22 mouse cellular contexts compared by ENCODE assay signal in genomic region chr10:35328319-35328862, GRCm38 (mm10).
A peak's percentile ranks its signal among the peaks of the same experiment; 100 is the strongest.
DNase-seq lines count a peak whose midpoint lies in the region; ATAC-seq and TF ChIP-seq lines count a peak whose summit lies in the region.
"Had no signal": no experiment of that assay in that cellular context is flagged by ENCODE, and none has a peak within 500 bp of the region (broad histone marks: within the 10 kb centered on the region; RNA-seq: fewer than 3 reads in every experiment).

No protein-coding gene starts in this region.

- ATAC-seq in embryonic facial prominence, embryonic 11.5 days (replicated peaks; ENCODE audit: insufficient number of reproducible peaks, low FRiP score, low TSS enrichment, low read depth) = no peak
- no peak for ATAC-seq in limb, embryonic 14.5 days (ENCODE audit: low FRiP score, low read depth)
- peak; percentile 52; the same call in 1 of the 2 replicates for ATAC-seq in lung, embryonic 16.5 days (ENCODE audit: low read depth)
- ATAC-seq: activated CD4-positive, CD25-positive, alpha-beta regulatory T cell, adult 4 months; forebrain, embryonic 14.5 days; hindbrain, embryonic 16.5 days; Patski had no signal

- no peaks in the 10 kb centered on the region for H3K36me3 ChIP-seq in embryonic facial prominence, embryonic 11.5 days (replicated peaks; ENCODE audit: control insufficient read depth, insufficient read depth, low read depth, low read length)
- H3K36me3 ChIP-seq in embryonic facial prominence, embryonic 10.5 days (replicated peaks) = no peaks in the 10 kb centered on the region
- no peaks in the 10 kb centered on the region for H3K36me3 ChIP-seq in limb, embryonic 14.5 days (ENCODE audit: control insufficient read depth, insufficient read depth, low read length)
- H3K36me3 ChIP-seq in limb, embryonic 10.5 days = no peaks in the 10 kb centered on the region
- no peaks in the 10 kb centered on the region for H3K36me3 ChIP-seq in lung, embryonic 16.5 days (ENCODE audit: control insufficient read depth, insufficient read depth, low read length)
- H3K36me3 ChIP-seq: embryonic facial prominence, embryonic 15.5 days; forebrain, embryonic 10.5 days; heart, embryonic 12.5 days; hindbrain, embryonic 10.5 days had no signal

- H3K4me3 ChIP-seq in embryonic facial prominence, embryonic 11.5 days (ENCODE audit: low read depth, low read length) = no peak overlapping the region
- no peak overlapping the region for H3K4me3 ChIP-seq in embryonic facial prominence, embryonic 10.5 days
- H3K4me3 ChIP-seq in limb, embryonic 14.5 days (replicated peaks; ENCODE audit: low read length) = no peak overlapping the region
- no peak overlapping the region for H3K4me3 ChIP-seq in limb, embryonic 10.5 days
- H3K4me3 ChIP-seq in lung, embryonic 16.5 days (ENCODE audit: low read length) = no peak overlapping the region
- H3K4me3 ChIP-seq in lung, adult 2 months (replicated peaks; ENCODE audit: extremely low read depth, low read depth, low read length) = no peak overlapping the region
- H3K4me3 ChIP-seq: embryonic facial prominence, embryonic 15.5 days; erythroblast, embryonic 14.5 days; forebrain, embryonic 10.5 days; gastrocnemius, adult 2 months; heart, embryonic 12.5 days; hindbrain, embryonic 10.5 days had no signal

- DNase-seq in embryonic facial prominence, embryonic 11.5 days (ENCODE audit: low spot score) = peak; percentile 77
- no peak for DNase-seq in embryonic facial prominence, embryonic 10.5 days (ENCODE audit: low spot score)
- peak; percentile 44 for DNase-seq in limb, embryonic 14.5 days (ENCODE audit: low spot score)
- DNase-seq in limb, embryonic 10.5 days (ENCODE audit: low spot score) = no peak
- no peak for DNase-seq in lung, adult 2 months
- DNase-seq: adrenal gland, postnatal 14 days; cerebellum, adult 11-12 months; cerebellum, adult 9-10 months; cerebellum, postnatal 25 days; gastrocnemius, adult 2 months; gastrocnemius, postnatal 25 days had no signal

- H3K9me3 ChIP-seq in embryonic facial prominence, embryonic 11.5 days (replicated peaks; ENCODE audit: control insufficient read depth, low read length) = no peaks in the 10 kb centered on the region
- H3K9me3 ChIP-seq in embryonic facial prominence, embryonic 10.5 days = no peaks in the 10 kb centered on the region
- no peaks in the 10 kb centered on the region for H3K9me3 ChIP-seq in limb, embryonic 14.5 days (ENCODE audit: control insufficient read depth, low read length)
- H3K9me3 ChIP-seq in limb, embryonic 10.5 days (replicated peaks) = no peaks in the 10 kb centered on the region
- no peaks in the 10 kb centered on the region for H3K9me3 ChIP-seq in lung, embryonic 16.5 days (ENCODE audit: control insufficient read depth, low read length)
- H3K9me3 ChIP-seq: embryonic facial prominence, embryonic 15.5 days; forebrain, embryonic 10.5 days; heart, embryonic 12.5 days; hindbrain, embryonic 10.5 days had no signal

- TF ChIP-seq CTCF in lung, adult 2 months (IDR thresholded peaks at IDR 0.05; ENCODE audit: insufficient read depth, low read length) = no peak

- no peaks in the 10 kb centered on the region for H3K4me1 ChIP-seq in embryonic facial prominence, embryonic 11.5 days (ENCODE audit: control insufficient read depth, insufficient read depth, low read length)
- H3K4me1 ChIP-seq in embryonic facial prominence, embryonic 10.5 days = no peaks in the 10 kb centered on the region
- no peaks in the 10 kb centered on the region for H3K4me1 ChIP-seq in limb, embryonic 14.5 days (ENCODE audit: control insufficient read depth, insufficient read depth, low read length)
- no peaks in the 10 kb centered on the region for H3K4me1 ChIP-seq in limb, embryonic 10.5 days
- H3K4me1 ChIP-seq in lung, embryonic 16.5 days (replicated peaks; ENCODE audit: control insufficient read depth, insufficient read depth, low read length) = no peaks in the 10 kb centered on the region
- H3K4me1 ChIP-seq in lung, adult 2 months (ENCODE audit: control insufficient read depth, insufficient read depth, low read length) = no peaks in the 10 kb centered on the region
- H3K4me1 ChIP-seq: embryonic facial prominence, embryonic 15.5 days; forebrain, embryonic 10.5 days; heart, embryonic 12.5 days; hindbrain, embryonic 10.5 days had no signal

- no peak overlapping the region for H3K9ac ChIP-seq in embryonic facial prominence, embryonic 11.5 days (replicated peaks; ENCODE audit: low read length)
- no peak overlapping the region for H3K9ac ChIP-seq in limb, embryonic 14.5 days (ENCODE audit: low read depth, low read length, severe bottlenecking)
- H3K9ac ChIP-seq in lung, embryonic 16.5 days (ENCODE audit: low read length) = no peak overlapping the region
- H3K9ac ChIP-seq: embryonic facial prominence, embryonic 15.5 days; heart, embryonic 12.5 days had no signal

- 45% methylated on average over 2 of the region's 2 CpGs for WGBS in embryonic facial prominence, embryonic 11.5 days
- WGBS in embryonic facial prominence, embryonic 10.5 days = 61% methylated on average over 2 of the region's 2 CpGs
- 47% methylated on average over 2 of the region's 2 CpGs for WGBS in limb, embryonic 14.5 days
- WGBS in limb, embryonic 10.5 days = 77% methylated on average over 2 of the region's 2 CpGs
- 39% methylated on average over 2 of the region's 2 CpGs for WGBS in lung, embryonic 16.5 days
- 54% methylated on average over 2 of the region's 2 CpGs for WGBS in lung, adult 2 months

- no peaks in the 10 kb centered on the region for H3K27me3 ChIP-seq in embryonic facial prominence, embryonic 11.5 days (ENCODE audit: control insufficient read depth, insufficient read depth, low read length)
- H3K27me3 ChIP-seq in embryonic facial prominence, embryonic 10.5 days (replicated peaks; ENCODE audit: low read depth, poor library complexity, severe bottlenecking) = no peaks in the 10 kb centered on the region
- no peaks in the 10 kb centered on the region for H3K27me3 ChIP-seq in limb, embryonic 14.5 days (ENCODE audit: control insufficient read depth, insufficient read depth, low read length)
- H3K27me3 ChIP-seq in limb, embryonic 10.5 days (ENCODE audit: low read depth, poor library complexity, severe bottlenecking) = no peaks in the 10 kb centered on the region
- no peaks in the 10 kb centered on the region for H3K27me3 ChIP-seq in lung, embryonic 16.5 days (ENCODE audit: control insufficient read depth, insufficient read depth, low read depth, low read length)
- H3K27me3 ChIP-seq: CH12.LX; embryonic facial prominence, embryonic 15.5 days; heart, embryonic 12.5 days; Patski had no signal

- no peak overlapping the region for H3K4me2 ChIP-seq in embryonic facial prominence, embryonic 11.5 days (ENCODE audit: low read depth, low read length)
- no peak overlapping the region for H3K4me2 ChIP-seq in limb, embryonic 14.5 days (replicated peaks; ENCODE audit: low read depth, low read length, severe bottlenecking)
- no peak overlapping the region for H3K4me2 ChIP-seq in lung, embryonic 16.5 days (ENCODE audit: low read depth, low read length)
- H3K4me2 ChIP-seq: embryonic facial prominence, embryonic 15.5 days; heart, embryonic 12.5 days had no signal

- no peak overlapping the region for H3K27ac ChIP-seq in embryonic facial prominence, embryonic 11.5 days (replicated peaks; ENCODE audit: low read depth, low read length)
- no peak overlapping the region for H3K27ac ChIP-seq in embryonic facial prominence, embryonic 10.5 days (replicated peaks)
- no peak overlapping the region for H3K27ac ChIP-seq in limb, embryonic 14.5 days (replicated peaks; ENCODE audit: low read depth, low read length)
- no peak overlapping the region for H3K27ac ChIP-seq in limb, embryonic 10.5 days
- H3K27ac ChIP-seq in lung, embryonic 16.5 days (ENCODE audit: low read length) = no peak overlapping the region
- H3K27ac ChIP-seq: embryonic facial prominence, embryonic 15.5 days; forebrain, embryonic 10.5 days; gastrocnemius, adult 2 months; hindbrain, embryonic 10.5 days had no signal

- no peak for TF ChIP-seq POLR2A in limb, embryonic 14.5 days (IDR thresholded peaks at IDR 0.05; ENCODE audit: borderline replicate concordance, extremely low read depth, insufficient read depth, insufficient read length)
- TF ChIP-seq POLR2A in lung, adult 2 months (IDR thresholded peaks at IDR 0.05; ENCODE audit: borderline replicate concordance, extremely low read depth, low read depth, low read length) = no peak

Comparison
In these comparisons a context has a peak if more than half of its experiments do, and no peak if none do; other contexts are left out.
1. DNase-seq: peak in embryonic facial prominence, embryonic 11.5 days (single experiment) and limb, embryonic 14.5 days (single experiment); none in embryonic facial prominence, embryonic 10.5 days (single experiment), limb, embryonic 10.5 days (single experiment) and lung, adult 2 months (single experiment).